Mouse (Mus musculus): ENCODE results near the gene Acyp1. TPM values are rescaled to one million over a fixed set of nuclear protein-coding genes. Genes with fewer than 3 reads are reported as not detected.
A peak's percentile ranks its signal among the peaks of the same experiment; 100 is the strongest.
"Not testable (repeated sequence)": the region's sequence is repeated elsewhere in the genome, so short reads cannot be mapped to it uniquely, and the experiment has no call there.

Acyp1 gene
- polyA plus RNA-seq, 1 experiment from 2014 or later = 122 TPM

DNA sequence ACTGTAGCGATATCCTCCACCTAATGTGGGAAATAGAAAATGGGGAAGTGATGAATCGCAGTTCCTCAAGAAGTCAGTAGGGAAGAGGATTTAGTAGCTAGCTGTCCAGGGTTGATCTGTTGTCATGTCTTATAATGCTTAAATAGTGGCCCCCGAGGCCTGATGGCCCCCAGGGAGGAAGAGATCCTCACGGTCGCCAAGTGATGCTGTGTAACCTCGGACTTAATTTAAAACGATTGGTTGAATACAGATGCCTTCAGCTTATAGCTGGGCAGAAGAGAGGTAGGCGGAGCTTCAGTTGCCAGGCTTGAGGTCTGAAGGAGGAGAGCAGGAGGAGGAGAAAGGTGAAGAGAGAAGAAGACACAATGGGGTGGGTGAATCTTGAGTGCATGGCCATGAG, 3.9 kb downstream of the Acyp1 start:
- no peak for DNase-seq (ENCODE audit: low spot score)

DNA sequence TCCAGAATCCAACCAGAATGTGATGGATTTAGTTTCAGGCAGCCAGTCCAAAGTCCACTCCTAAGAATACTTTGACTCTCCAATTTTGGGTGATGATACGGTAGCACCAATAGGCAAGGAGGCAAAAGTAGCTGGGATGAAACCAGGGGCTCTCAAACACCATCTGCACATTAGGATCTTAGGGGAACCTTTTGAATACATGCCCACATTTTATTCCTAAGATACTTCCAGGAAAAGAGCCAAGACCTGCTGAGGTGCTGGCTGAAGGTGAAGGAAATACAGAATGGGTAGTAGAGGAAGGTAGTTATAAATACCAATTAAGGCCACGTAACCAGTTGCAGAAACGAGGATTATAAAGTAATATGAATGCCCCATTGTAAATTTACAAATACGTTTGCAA, 6.5 kb downstream of the Acyp1 start:
- not testable (repeated sequence) for DNase-seq (ENCODE audit: low spot score)

DNA sequence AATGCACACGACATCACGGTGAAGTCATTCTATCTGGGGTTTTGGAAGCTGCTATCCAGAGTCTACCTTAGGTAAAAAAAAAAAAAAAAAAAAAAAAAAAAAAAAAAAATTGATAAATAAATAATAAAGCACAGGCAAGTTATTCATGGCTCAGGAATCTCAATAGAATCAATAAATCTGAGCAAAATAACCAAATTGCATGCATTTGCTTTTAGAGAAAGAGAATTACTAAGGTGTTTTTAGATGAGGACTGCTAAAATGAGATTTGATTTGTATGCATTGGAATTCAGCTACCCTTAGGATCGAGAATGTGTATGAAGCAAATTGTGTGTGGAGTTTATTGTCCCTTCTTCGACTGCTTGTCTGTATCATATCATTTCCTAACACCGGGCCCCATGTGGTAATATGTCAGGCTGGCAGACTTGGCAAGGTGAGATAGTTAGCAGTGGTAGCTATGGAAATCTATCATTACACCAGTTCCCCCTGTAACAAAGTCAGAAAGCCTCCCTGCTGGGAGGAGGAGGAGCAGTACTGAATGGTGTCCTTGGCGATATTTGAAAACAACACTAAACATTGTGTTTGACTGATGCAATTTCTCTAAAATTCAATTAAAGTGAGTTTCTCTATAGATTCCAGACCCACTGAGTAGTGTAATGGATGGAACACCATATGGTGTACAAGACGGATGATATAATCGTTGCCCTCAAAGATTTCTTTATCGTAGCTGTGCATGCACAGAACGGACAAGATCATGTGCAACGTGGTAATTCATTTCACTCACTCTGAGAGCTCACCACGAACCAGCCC, 7.2 kb downstream of the Acyp1 start:
- no peak for DNase-seq (ENCODE audit: low spot score)

- peak; percentile 97 for DNase-seq (ENCODE audit: low spot score)
These were observed 8.0 kb downstream of the Acyp1 start for GRCm38 (mm10) chr12:85280105-85280844.

DNA sequence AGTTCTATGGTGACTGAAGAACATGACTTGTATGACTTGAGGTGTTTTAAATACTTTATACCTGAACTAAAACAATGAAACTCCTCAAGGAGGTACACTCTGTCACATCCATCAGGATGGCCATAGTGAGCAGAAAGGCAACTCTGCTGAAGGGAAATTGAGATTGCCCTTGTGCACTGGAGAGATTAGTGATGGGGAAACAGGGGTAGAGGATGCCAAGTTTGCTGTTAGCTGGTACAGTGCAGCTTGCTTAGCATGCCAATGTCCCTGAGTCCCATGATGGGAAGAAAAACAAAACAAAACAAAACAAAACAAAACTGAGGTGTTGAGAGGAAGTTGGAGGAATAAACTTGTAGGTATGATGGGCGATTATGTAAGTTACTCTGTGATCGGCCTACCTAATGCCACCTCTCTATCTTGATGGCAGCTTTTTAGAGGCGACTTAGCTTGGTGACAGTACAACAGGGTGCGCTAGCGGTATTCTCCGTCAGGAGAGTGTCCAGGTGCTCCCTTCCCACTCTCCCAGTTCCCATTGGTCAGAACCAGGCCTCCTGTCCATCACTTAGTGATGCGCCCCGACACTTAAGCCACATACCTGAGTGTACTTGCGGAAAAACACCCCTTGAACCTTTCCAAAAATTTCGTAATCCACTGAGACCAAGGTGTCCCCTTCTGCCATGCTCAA, 8.7 kb downstream of the Acyp1 start:
- no peak for DNase-seq (ENCODE audit: low spot score)

DNA sequence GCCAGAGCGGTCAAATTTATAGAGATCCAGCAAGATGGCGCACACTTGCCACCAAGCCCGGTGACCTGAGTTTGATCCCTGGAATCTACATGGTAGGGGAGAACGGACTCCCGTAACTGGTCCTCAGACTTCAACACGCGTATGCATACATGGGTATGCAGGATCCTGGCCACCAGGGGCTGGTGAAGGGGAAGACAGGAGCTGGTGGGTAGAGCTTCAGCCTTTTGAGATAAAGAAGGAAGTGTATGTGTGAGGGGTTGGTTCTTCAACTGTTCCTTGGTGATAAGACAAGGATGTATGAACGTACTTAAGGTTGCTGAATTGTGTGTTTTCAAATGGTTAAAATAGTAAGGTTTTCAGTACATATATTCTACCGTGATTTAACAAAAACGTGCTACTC, 9.3 kb downstream of the Acyp1 start:
- DNase-seq (ENCODE audit: low spot score) = peak; percentile 21

DNA sequence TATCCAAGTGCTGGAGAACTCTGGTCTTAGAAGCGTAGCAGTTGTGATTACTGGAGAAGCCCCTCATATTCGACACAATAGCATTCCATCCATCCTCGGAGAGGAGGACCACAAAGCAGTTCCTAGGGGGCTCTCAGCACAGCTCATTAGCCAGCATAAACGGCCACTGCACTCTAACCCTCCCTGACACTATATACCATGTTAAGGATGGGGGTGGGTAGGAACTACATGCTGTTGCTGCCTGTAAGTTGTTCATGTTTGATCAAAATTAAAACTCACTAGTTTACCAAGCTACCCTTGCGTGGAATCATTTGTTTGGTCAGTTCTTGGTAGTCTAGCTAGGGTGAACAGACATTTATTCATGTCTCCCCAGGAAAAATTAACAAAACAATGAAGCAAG, 12.0 kb downstream of the Acyp1 start:
- DNase-seq (ENCODE audit: low spot score) = no peak

DNA sequence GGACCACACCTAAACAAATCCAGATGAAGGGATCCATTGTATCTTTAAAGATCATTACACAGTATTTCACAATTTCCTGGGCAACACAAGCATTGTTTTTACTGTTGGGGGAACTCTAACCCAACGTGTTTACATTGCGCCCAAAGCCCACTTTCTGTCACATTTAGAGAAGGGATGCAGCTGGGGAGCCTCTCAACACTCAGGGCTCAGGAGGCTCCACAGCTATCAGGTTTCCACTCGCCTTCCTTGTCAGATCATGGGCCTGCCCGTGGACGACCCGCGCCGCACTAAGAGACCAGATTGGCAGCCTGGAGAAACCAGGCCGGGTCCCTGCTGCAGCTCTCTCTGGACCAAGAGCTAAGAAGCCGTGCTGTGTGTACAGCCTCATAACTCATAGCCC, 14.7 kb downstream of the Acyp1 start:
- DNase-seq (ENCODE audit: low spot score) = no peak

GRCm38 (mm10) chr12:85271843-85272206, 16.4 kb downstream of the Acyp1 start:
- no peak for DNase-seq (ENCODE audit: low spot score)

DNA sequence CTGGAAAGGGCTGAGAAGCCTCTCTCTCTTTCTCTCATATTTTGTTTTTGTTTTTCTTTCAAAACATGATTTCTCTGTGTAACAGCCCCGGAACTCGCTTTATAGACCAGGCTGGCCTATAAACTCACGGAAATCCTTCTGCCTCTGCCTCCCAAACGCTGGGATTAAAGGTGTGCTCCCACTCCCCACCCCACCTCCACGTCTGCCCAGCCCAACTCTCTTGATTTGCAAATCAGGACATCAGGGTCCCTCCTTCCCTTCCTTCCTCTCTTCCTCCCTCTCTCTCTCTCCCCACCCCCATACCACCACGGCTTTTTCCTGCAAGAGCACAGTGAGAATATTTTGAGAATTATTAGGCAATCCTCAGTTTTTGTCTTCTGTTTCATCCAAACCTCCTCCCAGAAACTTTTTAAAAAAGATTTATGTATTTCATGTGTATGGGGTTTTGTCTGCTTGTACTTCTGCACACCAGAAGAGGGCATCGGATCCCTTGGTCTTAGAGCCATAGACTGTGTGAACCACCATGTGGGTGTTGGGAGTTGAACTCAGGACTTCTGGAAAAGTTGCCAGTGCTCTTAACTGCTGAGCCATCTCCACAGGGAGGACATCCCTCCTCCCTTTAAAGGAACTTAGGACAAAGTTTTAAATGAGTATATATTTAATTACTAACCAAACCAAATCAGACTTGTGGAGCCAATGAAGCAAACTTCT, 17.0 kb downstream of the Acyp1 start:
- no peak for DNase-seq (ENCODE audit: low spot score)

GRCm38 (mm10) chr12:85270319-85270718, 17.9 kb downstream of the Acyp1 start, which contains the start of gene Mlh3:
Gene Mlh3, minus strand, starts transcription at chr12:85270599.
- DNase-seq (ENCODE audit: low spot score) = peak; percentile 87

DNA sequence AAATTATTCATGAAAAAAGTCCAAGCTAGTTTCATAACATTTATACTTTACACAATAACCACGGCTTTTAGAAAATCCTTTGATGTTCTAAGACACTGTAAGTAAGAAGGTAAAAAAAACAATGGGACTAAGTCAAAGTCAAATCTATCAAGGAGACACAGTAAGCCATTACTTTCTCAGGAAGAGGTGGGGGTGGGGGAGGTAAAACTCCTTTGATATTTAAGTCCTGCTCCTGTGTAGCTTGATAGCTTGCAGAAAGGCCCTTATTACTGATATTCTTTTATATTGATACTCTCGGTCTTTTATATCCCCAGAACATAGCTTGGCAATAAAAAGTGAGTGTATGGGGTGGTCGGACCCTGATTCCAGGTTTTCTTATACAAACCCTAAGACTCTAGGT, 18.4 kb downstream of the Acyp1 start:
- no peak for DNase-seq (ENCODE audit: low spot score)

DNA sequence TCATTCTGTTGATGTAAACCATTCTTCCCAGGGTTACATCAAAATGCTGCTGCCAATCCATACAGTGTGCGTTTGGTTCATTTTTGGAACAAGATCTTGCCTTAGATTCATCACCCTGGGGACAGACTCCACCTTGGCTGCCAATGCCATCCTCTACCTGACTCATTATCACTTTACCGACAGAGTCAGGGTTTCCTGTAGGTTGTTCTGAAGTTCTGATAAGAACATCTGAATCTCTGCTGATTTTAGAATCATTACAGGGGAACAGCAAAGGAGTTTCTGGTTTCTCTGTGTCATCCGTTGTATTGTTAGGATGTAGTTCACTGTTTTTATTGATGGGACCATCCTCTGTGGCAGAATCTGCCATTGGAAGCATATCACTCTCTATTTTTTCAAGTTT, 22.0 kb downstream of the Acyp1 start:
- DNase-seq (ENCODE audit: low spot score) = no peak

DNA sequence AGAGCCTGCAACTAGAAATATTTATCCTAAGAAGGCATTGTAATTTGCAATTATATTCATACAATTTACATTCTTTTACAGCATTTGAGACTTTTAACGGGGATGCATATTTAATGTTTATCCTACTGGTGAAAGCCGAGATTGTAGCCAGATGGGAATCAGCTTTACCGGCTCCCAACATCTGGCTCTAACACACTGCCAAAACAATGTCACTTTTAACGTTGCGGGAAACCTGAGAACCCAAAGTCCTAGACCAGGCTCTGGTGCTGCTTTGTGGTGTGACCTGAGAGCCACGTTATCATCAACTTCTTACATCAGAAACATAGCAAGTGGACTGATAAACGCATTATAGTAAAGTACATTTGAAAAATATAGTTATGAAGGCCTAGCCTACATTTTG, 23.3 kb downstream of the Acyp1 start:
- DNase-seq (ENCODE audit: low spot score) = no peak

GRCm38 (mm10) chr12:85264531-85264930, 23.7 kb downstream of the Acyp1 start:
- DNase-seq (ENCODE audit: low spot score) = no peak

GRCm38 (mm10) chr12:85263190-85263589, 25.0 kb downstream of the Acyp1 start:
- no peak for DNase-seq (ENCODE audit: low spot score)

DNA sequence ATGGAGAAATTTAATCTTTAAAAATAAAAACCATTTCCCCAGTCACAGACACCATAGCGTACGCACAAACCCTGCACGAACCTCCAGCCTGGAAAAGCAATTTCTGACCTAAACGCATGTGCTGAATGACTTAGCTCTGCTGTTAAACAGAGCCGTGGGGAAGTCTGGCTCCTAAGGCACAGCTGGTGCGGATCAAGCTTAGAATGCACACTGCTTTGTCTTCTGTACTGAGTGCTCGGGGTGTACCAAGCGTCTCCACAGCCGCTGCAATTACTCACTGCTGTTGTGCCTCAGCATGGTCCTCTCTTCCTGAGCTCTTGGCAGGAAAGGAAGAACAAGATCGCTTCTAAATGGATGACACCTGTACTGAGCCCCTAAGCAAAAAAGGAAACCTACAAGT, 25.7 kb downstream of the Acyp1 start:
- DNase-seq (ENCODE audit: low spot score) = no peak

GRCm38 (mm10) chr12:85257008-85257639, 31.1 kb downstream of the Acyp1 start:
- DNase-seq (ENCODE audit: low spot score) = no peak

DNA sequence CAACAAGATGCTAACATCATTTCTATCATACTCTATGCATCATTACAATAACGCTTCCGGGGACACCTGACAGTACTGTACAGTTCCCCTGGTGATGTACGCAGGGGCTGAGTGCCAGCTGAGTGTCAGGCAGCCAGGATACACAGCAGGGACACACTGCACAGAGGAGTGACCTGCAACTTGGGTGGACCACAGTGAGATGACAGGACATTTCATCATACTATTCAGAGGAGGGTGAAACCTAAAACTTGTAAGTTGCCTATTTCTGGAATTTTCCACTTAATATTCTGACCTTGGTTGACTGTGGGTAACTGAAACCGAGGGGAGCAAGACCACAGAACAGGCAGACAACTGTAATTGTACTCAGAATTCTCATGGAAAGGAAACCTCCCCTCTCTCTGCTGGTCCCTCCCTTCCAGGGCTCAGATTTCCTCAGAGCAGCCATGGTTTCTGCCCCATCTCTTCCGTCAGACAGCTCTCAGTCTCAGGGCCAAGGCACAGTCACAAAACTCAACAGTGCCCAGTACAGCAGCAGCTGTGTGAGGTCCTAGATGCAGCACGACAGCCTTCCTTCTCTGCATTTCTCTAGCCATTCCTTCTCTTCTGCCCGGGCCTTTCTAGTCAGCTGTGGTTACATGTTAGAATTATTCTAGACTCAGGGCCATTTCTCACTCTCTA, 32.0 kb downstream of the Acyp1 start:
- no peak for DNase-seq (ENCODE audit: low spot score)

- no peak for DNase-seq (ENCODE audit: low spot score)
These were observed 36.2 kb downstream of the Acyp1 start for GRCm38 (mm10) chr12:85252083-85252482.

DNA sequence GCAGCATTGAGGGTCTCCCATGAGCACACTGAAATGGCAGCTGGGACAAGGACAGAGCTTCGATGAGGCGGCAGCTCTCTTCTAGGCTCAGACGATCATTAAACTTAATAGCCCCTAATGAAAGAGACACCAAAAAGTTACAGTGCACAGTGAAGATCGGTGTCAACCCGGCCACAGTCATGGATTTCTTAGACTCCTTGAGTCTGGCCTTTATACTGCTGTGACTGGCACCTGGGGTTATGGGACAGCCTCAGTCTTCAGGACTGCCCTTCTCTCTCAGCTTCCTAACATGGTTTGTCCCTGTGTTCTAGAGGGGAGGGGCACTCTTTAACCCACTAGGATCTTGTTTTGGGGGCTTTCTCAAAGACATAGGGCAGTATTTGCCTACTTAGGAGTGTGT, 50.7 kb downstream of the Acyp1 start:
- DNase-seq (ENCODE audit: low spot score) = no peak
